Mouse (Mus musculus): ENCODE data around the gene Atpaf1.

- no peak for TF ChIP-seq CTCF (IDR thresholded peaks at IDR 0.05; ENCODE audit: borderline replicate concordance, insufficient read depth, low read depth, low read length)
- TF ChIP-seq POLR2A (IDR thresholded peaks at IDR 0.05; ENCODE audit: borderline replicate concordance, insufficient read depth, low read length): no peak
Observed at GRCm38 (mm10) chr4:115838196-115838595, 53.6 kb downstream of the Atpaf1 start.

Measured in cerebellum, adult 2 months (tissue).